Mouse (Mus musculus): ENCODE results near the gene Adam3.

The Adam3 gene

GRCm38 (mm10) chr8:24725630-24726029 is at the start of gene Adam3:
Gene Adam3 (minus strand): TSS chr8:24725852.
- DNase-seq (ENCODE audit: low read depth, low spot score) = peak; percentile 8

GRCm38 (mm10) chr8:24724886-24725626 is 596 bp downstream of the Adam3 start:
- no peak for DNase-seq (ENCODE audit: low read depth, low spot score)
